Mouse (Mus musculus) neutrophil, adult 59 days (primary cell): ENCODE measurements around the gene Six4. TPM values are rescaled to one million over a fixed set of nuclear protein-coding genes. Genes with fewer than 3 reads are reported as not detected.

Source experiments
- total RNA-seq, 2 experiments: library from RNA; stranded (reverse); gene quantifications; 1 replicate in 1 of 2; 2 replicates in 1 of 2; pipeline ENCODE4 v1.2.4; 2023

Six4 gene
- under 1 TPM in 1 of 2 experiments, not detected in 1; 0.07 TPM for total RNA-seq

GRCm38 (mm10) chr12:73113196-73113595 lies at the start of gene Six4:
Gene Six4 (minus strand): TSS chr12:73113456.

DNA sequence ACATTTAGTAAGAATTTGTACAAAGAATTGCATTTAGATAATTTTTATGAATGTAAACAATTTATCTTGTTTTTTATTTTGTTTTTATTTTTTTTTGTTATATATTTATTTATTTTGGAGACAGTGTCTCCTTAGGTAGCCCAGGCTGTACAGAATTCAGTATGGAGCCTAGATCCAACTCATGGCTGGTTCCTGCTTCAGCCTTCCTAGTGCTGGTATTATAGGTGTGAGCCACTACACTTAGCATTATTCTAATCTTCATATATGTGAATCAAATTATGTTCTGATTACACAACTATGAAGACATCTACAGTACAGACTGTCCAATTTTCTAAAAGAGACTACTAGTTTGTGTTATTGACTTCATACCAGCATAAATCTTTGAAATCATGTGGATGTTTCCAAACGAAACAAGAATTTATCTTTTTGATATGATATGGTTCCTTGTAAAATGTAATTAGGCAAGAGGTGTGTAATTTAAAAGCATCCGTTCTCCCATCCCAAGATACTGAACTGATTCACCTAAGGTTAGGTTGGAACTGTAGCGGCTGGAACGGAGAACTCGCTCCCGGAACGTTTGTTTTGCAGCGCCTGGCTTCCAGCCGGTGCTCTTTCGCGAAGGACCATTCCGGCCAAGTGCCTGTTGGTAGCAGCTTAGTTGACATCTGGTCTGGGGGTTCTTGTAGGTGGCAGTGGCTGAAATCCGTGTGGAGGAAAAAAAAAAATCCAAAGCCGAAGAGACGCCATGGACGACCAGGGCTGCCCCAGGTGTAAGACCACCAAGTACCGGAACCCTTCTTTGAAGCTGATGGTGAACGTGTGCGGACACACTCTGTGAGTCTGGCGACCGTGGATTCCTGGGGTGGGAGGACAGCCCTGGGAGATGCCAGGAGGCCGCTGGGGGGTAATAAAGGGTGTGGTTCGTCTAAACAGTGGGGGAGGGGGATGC lies 10.1 kb upstream of the Six4 start, which contains the start of gene Mnat1:
Gene Mnat1, plus strand, starts transcription at position 625 of the 949 bp plus-strand sequence.

GRCm38 (mm10) chr12:73053668-73054241 lies 59.5 kb downstream of the Six4 start, which contains the start of gene Six1:
Gene Six1 (minus strand): TSS chr12:73053887.

Other genes with a start within 250 kb of the Six4 start
- not detected for gene Six6, start 173.6 kb downstream of the Six4 start, total RNA-seq
- under 1 TPM; 0.27 to 0.71 TPM for gene 4930447C04Rik, start 172.7 kb downstream of the Six4 start, total RNA-seq
- not detected for gene Six1, start 59.6 kb downstream of the Six4 start, total RNA-seq
- 1 to 10 TPM; 7.8 to 8.5 TPM for gene Mnat1, start 10.3 kb upstream of the Six4 start, total RNA-seq
- gene Trmt5, start 173.3 kb upstream of the Six4 start, total RNA-seq = 10 to 100 TPM in 1 of 2 experiments, 1 to 10 TPM in 1; 7.7 to 10.5 TPM
- gene Slc38a6, start 173.3 kb upstream of the Six4 start, total RNA-seq = 10 to 100 TPM in 1 of 2 experiments, 1 to 10 TPM in 1; 9.4 to 12.6 TPM